Mouse (Mus musculus) intestine, postnatal 0 days (tissue): ENCODE measurements around the gene Apoe. TPM values are rescaled to one million over a fixed set of nuclear protein-coding genes. Genes with fewer than 3 reads are reported as not detected.

Source experiments
- ATAC-seq: fragments of 200-750 bp; cut with Nextera tagmentation; 2 replicates; pipeline ENCODE4 v1.8.0; 2017; ENCODE audit warnings: mild to moderate bottlenecking, moderate TSS enrichment, moderate library complexity
- H3K27ac ChIP-seq: fragments of 300-500 bp; sonication (generic); 2 replicates; pipeline ENCODE4 v1.5.1; 2014; ENCODE audit warnings: mild to moderate bottlenecking, low read depth, low read length, moderate library complexity
- H3K27me3 ChIP-seq: fragments of 300-500 bp; sonication (generic); replicated peaks from 2 replicates; pipeline ENCODE4 v1.6.1; 2014; ENCODE audit warnings: low read length, mixed read lengths; ENCODE audit not compliant: control insufficient read depth, insufficient read depth
- H3K36me3 ChIP-seq: fragments of 300-500 bp; sonication (generic); 2 replicates; pipeline ENCODE4 v1.6.1; 2014; ENCODE audit warnings: mild to moderate bottlenecking, moderate library complexity; ENCODE audit not compliant: control insufficient read depth, insufficient read depth
- H3K4me1 ChIP-seq: fragments of 300-500 bp; sonication (generic); replicated peaks from 2 replicates; pipeline ENCODE4 v1.6.1; 2014; ENCODE audit warnings: antibody characterized with exemption, low read length, mixed read lengths; ENCODE audit not compliant: control insufficient read depth, insufficient read depth
- H3K4me2 ChIP-seq: fragments of 300-500 bp; sonication (generic); replicated peaks from 2 replicates; pipeline ENCODE4 v1.6.1; 2014; ENCODE audit warnings: low read depth, mild to moderate bottlenecking, moderate library complexity
- H3K4me3 ChIP-seq: fragments of 300-500 bp; sonication (generic); 2 replicates; pipeline ENCODE4 v1.5.1; 2014; ENCODE audit warnings: low read depth, low read length
- H3K9ac ChIP-seq: fragments of 300-500 bp; sonication (generic); 2 replicates; pipeline ENCODE4 v1.6.1; 2014; ENCODE audit warnings: mild to moderate bottlenecking, low read depth, low read length
- H3K9me3 ChIP-seq: fragments of 300-500 bp; sonication (generic); 2 replicates; pipeline ENCODE4 v1.6.1; 2016; ENCODE audit warnings: mixed run types; ENCODE audit not compliant: control insufficient read depth
- CTCF ChIP-seq: sonication (generic); IDR thresholded peaks from 2 replicates; pipeline ENCODE4 v1.5.1; 2016; ENCODE audit warnings: low read depth, mild to moderate bottlenecking, control low read depth, antibody characterized with exemption, moderate library complexity
- WGBS: fragments of 180-500 bp; shearing (Covaris S2); extraction: QIAGEN DNeasy Blood & Tissue Kit; methylation state at CpG from one replicate; pipeline ENCODE4 v1.1.7; 2014; 5-methylcytosine and 5-hydroxymethylcytosine counted together
- polyA plus RNA-seq: library from polyadenylated mRNA; unstranded; fragments of >200 nt; fragmentation: Nextera tagmentation; extraction: Ambion mirVana; gene quantifications from 2 replicates; pipeline ENCODE4 v1.2.1, GENCODE M21; 2015

Apoe gene
- polyA plus RNA-seq, 1 experiment from 2014 or later, result 435 TPM

DNA sequence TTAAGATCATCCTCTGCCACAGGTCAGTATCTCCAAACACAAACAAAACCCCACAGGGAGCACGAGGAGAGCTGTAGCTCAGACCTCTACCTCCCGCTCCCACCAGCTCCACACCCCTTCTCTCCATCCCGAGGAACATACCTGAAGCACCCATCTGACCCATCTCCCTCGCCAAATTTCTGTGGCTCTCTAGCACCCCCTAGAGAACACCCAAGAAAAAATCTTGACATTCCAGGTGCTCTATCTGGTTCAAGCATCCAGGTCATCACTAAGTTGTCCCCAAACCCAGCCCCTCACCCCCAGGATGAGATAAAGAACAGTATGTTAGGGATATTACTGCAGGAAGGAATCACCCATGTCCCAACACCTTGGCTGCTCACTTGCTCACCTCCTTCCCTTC, 14.2 kb upstream of the Apoe start:
- no peak for ATAC-seq
- no peaks in the 10 kb centered on the region for H3K9me3 ChIP-seq
- peak; percentile 73 for TF ChIP-seq CTCF
- H3K4me2 ChIP-seq, result no peak overlapping the region
- H3K9ac ChIP-seq, result no peak overlapping the region
- no peak overlapping the region for H3K27ac ChIP-seq
- 34% methylated on average over 4 of the region's 4 CpGs for WGBS
- no peak overlapping the region for H3K4me3 ChIP-seq
- H3K27me3 ChIP-seq, result no peaks in the 10 kb centered on the region
- H3K4me1 ChIP-seq, result no peaks in the 10 kb centered on the region; the same call in 1 of the 2 replicates
- H3K36me3 ChIP-seq, result peaks cover 50% of the 10 kb centered on the region

DNA sequence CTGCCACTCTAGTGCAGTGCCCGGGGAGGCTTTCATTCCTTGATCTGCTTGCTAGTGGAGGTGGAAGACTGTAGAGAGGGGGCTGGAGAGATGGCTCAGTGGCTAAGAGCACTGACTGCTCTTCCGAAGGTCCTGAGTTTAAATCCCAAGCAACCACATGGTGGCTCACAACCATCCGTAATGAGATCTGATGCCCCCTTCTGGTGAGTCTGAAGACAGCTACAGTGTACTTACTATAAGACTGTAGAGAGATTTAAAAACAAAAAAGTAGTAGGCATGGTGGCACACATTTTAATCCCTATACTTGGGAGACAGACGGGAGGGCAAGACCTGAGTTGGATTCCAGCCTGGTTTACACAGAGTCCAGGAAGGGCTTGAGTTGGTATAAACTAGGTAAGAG, 13.4 kb upstream of the Apoe start:
- no peak for ATAC-seq
- Histone ChIP-seq H3K27ac (no peak overlapping the region), H3K36me3 (peaks cover 50% of the 10 kb centered on the region), H3K9me3 (no peaks in the 10 kb centered on the region), H3K9ac (no peak overlapping the region), H3K4me2 (no peak overlapping the region), H3K27me3 (no peaks in the 10 kb centered on the region), H3K4me3 (no peak overlapping the region), H3K4me1 (no peaks in the 10 kb centered on the region; the same call in 1 of the 2 replicates)
- peak; percentile 71 for TF ChIP-seq CTCF
- WGBS, result 63% methylated on average over 4 of the region's 4 CpGs

DNA sequence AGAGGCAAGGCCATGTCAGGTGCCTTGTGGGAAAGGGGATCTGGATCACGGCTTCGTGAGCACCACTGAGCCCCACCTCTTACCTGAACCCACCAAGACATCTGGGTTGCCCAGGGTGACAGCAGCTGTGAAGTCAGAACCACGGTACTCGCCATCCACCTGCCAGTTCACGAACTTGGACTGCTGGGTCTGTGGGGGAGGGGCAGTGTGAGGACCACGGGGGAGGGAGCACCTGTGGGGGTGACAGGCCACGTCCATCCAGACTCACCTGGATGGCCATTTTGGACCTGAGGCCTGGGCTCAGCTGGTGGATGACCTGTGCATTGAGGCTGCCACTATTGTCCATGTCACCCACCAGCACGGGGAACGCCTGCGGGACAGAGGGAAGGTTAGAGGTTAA, 11.7 kb upstream of the Apoe start:
- no peak for TF ChIP-seq CTCF
- H3K9me3 ChIP-seq, result no peaks in the 10 kb centered on the region
- no peak overlapping the region for H3K27ac ChIP-seq
- H3K27me3 ChIP-seq, result no peaks in the 10 kb centered on the region
- no peak overlapping the region for H3K4me3 ChIP-seq
- no peaks in the 10 kb centered on the region for H3K4me1 ChIP-seq
- WGBS, result 92% methylated on average over 10 of the region's 10 CpGs
- H3K9ac ChIP-seq, result no peak overlapping the region
- no peak overlapping the region for H3K4me2 ChIP-seq
- peaks cover 53% of the 10 kb centered on the region for H3K36me3 ChIP-seq
- no peak for ATAC-seq

DNA sequence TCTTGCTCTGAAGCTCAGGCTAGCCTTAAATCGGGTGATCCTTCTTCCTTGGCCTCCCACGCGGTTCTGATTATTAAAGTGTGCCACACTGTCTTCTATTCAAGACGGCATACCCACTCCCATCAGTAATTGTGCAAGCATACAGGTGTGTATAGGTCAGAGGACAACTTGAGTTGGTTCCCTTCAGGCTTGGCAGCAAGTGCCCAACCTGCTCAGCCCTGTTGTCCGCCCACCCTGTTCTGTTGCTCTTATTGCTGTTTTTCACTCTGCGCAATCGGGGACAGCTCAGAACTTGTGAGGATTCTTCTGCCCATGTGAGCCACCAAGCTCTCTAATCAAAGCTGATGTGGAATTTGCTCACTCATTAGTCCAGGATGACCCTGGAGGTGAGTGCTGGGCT, 6.3 kb upstream of the Apoe start:
- peaks cover 2% of the 10 kb centered on the region; the same call in 1 of the 2 replicates for H3K4me1 ChIP-seq
- WGBS, result 94% methylated on average over 7 of the region's 7 CpGs

DNA sequence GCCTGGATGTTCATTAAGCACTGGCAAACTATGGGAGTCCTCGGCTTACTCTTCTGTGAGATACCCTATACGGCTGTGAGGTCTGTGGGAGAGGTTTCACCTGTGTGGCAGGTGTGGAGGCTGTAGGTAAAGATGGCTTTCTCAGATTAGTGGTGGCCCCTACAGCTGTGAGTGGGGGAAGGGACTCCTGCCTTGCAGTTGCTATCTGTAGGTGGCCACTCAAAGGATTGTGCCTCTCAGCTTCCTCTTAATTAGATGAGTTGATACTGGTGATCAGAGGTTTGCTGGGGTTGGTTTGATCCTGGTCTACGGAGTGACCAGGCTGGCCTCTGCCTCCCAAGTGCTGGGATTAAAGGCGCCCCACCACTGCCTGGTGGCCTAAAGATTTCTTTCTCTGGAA, 5.5 kb upstream of the Apoe start:
- Histone ChIP-seq H3K4me1 (peaks cover 4% of the 10 kb centered on the region), H3K9me3 (no peaks in the 10 kb centered on the region), H3K4me3 (no peak overlapping the region), H3K9ac (no peak overlapping the region), H3K36me3 (peaks cover 46% of the 10 kb centered on the region), H3K27ac (no peak overlapping the region), H3K27me3 (no peaks in the 10 kb centered on the region), H3K4me2 (no peak overlapping the region)
- TF ChIP-seq CTCF, result no peak
- no peak for ATAC-seq
- 82% methylated on average over 4 of the region's 4 CpGs for WGBS

More for the DNA sequence above, 6.3 kb upstream of the Apoe start:
- Histone ChIP-seq H3K4me3 (no peak overlapping the region), H3K27me3 (no peaks in the 10 kb centered on the region), H3K9ac (no peak overlapping the region), H3K4me2 (no peak overlapping the region), H3K9me3 (no peaks in the 10 kb centered on the region), H3K36me3 (peaks cover 52% of the 10 kb centered on the region), H3K27ac (no peak overlapping the region)
- TF ChIP-seq CTCF, result no peak
- no peak for ATAC-seq

DNA sequence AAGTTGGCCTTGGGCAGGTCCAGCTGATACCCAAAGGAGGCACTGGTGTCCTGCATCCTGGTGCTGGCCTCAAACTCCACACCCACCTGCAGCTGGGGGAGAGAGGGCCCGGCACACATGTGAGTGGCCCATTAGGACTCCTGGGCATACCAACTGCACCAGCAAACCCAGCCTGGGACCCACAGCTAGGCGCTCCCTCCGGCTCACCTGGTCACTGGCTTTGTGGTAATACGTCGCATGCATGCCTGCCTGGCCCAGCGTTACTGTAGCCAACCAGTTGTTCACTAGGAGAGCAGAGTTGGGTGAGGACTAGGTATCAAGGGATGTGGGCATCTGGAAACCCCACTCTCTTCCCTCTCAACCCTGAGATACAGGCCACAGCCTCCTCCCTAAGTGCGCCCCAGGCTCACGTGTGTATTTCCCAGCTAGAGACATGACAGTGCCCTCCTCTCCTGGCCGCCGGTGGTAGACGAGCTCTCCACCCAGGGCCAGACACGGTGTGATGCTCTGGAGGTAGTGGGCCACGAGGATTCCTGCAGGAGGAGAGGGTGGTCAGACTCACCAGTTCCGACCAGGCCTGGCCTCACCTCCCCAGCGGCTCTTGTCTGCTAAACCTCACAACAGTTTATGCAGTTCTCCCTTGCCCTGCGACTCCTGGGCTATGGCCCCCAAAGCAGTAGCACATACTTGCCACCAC, 4.0 kb upstream of the Apoe start:
- no peak for TF ChIP-seq CTCF
- no peak for ATAC-seq
- Histone ChIP-seq H3K27me3 (no peaks in the 10 kb centered on the region), H3K4me2 (no peak overlapping the region), H3K4me1 (peaks cover 9% of the 10 kb centered on the region), H3K9me3 (no peaks in the 10 kb centered on the region), H3K27ac (no peak overlapping the region), H3K4me3 (no peak overlapping the region), H3K36me3 (peaks cover 32% of the 10 kb centered on the region), H3K9ac (no peak overlapping the region)
- 88% methylated on average over 16 of the region's 16 CpGs for WGBS
